Mouse (Mus musculus) lung, postnatal 0 days (tissue): Measurements from ENCODE around the gene Srsf11.

Experiments used
- CTCF ChIP-seq: IDR thresholded peaks from 2 replicates; pipeline ENCODE4 v1.5.1; 2016; ENCODE audit warnings: antibody characterized with exemption, mild to moderate bottlenecking
- EP300 ChIP-seq: IDR thresholded peaks from 2 replicates; pipeline ENCODE4 v1.6.1; 2016; ENCODE audit warnings: antibody characterized with exemption, mild to moderate bottlenecking, control low read depth

DNA sequence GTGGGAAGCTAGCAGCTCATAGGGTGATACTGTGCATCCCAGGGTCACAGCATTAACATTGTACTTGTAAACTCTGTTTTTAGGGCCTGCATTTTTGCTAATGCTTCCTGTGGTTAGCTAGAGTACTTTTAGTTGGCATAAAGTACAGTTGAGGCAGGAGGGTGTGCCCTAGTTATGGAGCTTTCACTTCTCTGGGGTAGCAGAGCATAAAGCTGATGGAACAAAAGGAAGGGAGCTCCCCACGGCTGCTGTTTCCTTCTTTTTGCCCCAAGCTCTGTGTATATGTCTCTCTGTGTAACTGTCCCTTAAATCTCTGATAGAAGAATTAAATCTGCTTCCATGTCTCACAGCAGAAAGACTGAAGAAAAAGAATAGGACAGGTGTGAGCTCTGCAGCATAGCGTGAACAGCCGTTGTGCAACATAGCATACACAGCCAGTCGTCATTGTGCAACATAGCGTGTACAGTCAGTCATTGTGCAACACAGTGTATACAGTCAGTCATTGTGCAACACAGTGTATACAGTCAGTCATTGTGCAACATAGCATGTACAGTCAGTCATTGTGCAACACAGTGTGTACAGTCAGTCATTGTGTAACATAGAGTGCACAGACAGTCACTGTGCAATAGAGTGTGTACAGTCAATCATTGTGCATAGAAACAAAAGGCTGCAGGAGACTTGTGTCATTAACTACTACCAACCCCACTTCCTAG, 25.5 kb upstream of the Srsf11 start:
- TF ChIP-seq CTCF: no peak
- peak; percentile 89 for TF ChIP-seq EP300
